Mouse (Mus musculus): ENCODE results near the gene Myh4.

DNA sequence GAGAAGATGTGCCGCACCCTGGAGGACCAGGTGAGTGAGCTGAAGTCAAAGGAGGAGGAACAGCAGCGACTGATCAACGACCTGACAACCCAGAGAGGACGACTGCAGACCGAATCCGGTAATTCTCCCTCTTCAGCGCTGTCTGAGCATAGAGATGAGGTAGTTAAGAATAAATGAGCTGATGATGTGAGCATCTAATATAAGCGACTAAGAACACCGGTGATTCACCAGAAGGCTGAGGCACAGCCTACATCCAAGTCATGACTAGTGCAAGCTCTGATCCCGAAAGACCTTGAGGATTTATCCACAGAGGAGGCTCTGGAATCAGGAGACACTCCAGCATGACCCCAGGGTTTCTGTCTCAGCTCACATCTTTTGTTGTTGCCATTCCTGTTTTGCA, 47.5 kb upstream of the Myh4 start:
- TF ChIP-seq HCFC1 (IDR thresholded peaks at IDR 0.05; ENCODE audit: borderline replicate concordance, insufficient read depth, low read length): no peak
- no peak for TF ChIP-seq ZC3H11A (IDR thresholded peaks at IDR 0.05; ENCODE audit: borderline replicate concordance, low read depth, low read length)
- TF ChIP-seq MAFK (IDR thresholded peaks at IDR 0.05; ENCODE audit: insufficient read depth, low read depth, low read length): no peak
